Mouse (Mus musculus) fibroblast of lung, adult 2 months (primary cell): ENCODE measurements at regions not wholly inside any gene's neighbourhood (a gene's known extent, or its start where the extent isn't known, plus 50 kb on each side); places are given as distances from the start of the nearest gene placed in this dataset.
A peak's percentile ranks its signal among the peaks of the same experiment; 100 is the strongest.
"Not testable (repeated sequence)": the region's sequence is repeated elsewhere in the genome, so short reads cannot be mapped to it uniquely, and the experiment has no call there.

Source experiments
- DNase-seq: peaks from one replicate; pipeline ENCODE4 v3.0.0-alpha.2; 2011; ENCODE audit warnings: low read depth

GRCm38 (mm10) chr13:74563483-74564330 is 69.9 kb upstream of the Zfp825 start:
- DNase-seq: peak; percentile 72

GRCm38 (mm10) chr13:74564331-74564727 is 70.5 kb upstream of the Zfp825 start:
- DNase-seq: not testable (repeated sequence)

GRCm38 (mm10) chr13:74569967-74570366 is 69.4 kb upstream of the Erap1 start:
- not testable (repeated sequence) for DNase-seq
